Mouse (Mus musculus) CH12.LX (cell line): ENCODE measurements around the gene Abhd14a. TPM values are rescaled to one million over a fixed set of nuclear protein-coding genes. Genes with fewer than 3 reads are reported as not detected.

Experiments used
- DNase-seq: peaks from one replicate; pipeline ENCODE4 v3.0.0-alpha.2; 2013; ENCODE audit errors: extremely low read depth
- H3K27ac ChIP-seq: 2 replicates; pipeline ENCODE4 v1.5.1; 2012; ENCODE audit warnings: low read depth, mild to moderate bottlenecking, control low read depth, moderate library complexity; ENCODE audit not compliant: insufficient read depth
- H3K27me3 ChIP-seq: replicated peaks from 2 replicates; pipeline ENCODE3; 2012; ENCODE audit warnings: inconsistent platforms
- H3K36me3 ChIP-seq, 2 experiments: replicated peaks in 1 of 2; 2 replicates each; pipeline versions ENCODE3 to v1.6.1; 2012; ENCODE audit warnings: inconsistent platforms in 1 of 2, low read length in 1 of 2, mild to moderate bottlenecking in 1 of 2, mixed read lengths in 1 of 2, moderate library complexity in 1 of 2; ENCODE audit not compliant: control insufficient read depth in 1 of 2, insufficient read depth in 1 of 2
- H3K4me1 ChIP-seq, 2 experiments: 2 replicates each; pipeline ENCODE4 v1.6.1; 2012; ENCODE audit warnings: inconsistent platforms in 1 of 2, moderate library complexity in 1 of 2; ENCODE audit not compliant: insufficient read depth in 2 of 2, control insufficient read depth in 1 of 2
- H3K4me2 ChIP-seq: 2 replicates; pipeline ENCODE4 v1.6.1; 2012; ENCODE audit warnings: low read depth, mild to moderate bottlenecking, control low read depth; ENCODE audit not compliant: poor library complexity, insufficient read depth, severe bottlenecking
- H3K4me3 ChIP-seq, 3 experiments: fragments of 150-350 bp in 1 of 3; sonication (generic) in 1 of 3; replicated peaks in 1 of 3; 2 replicates each; pipeline versions ENCODE3 to v1.5.1; 2011 to 2012; ENCODE audit warnings: low read depth in 2 of 3, low read length in 2 of 3, mild to moderate bottlenecking in 2 of 3, moderate library complexity in 2 of 3, control low read depth in 1 of 3, improper control_type of control experiment in 1 of 3, inconsistent platforms in 1 of 3, mixed read lengths in 1 of 3; ENCODE audit not compliant: poor library complexity in 1 of 3
- H3K79me2 ChIP-seq: replicated peaks from 2 replicates; pipeline ENCODE4 v1.6.1; 2012; ENCODE audit warnings: mild to moderate bottlenecking, moderate library complexity; ENCODE audit not compliant: control insufficient read depth, poor library complexity, insufficient read depth, severe bottlenecking; ENCODE audit errors: extremely low read depth
- H3K9ac ChIP-seq: 2 replicates; pipeline ENCODE4 v1.6.1; 2012; ENCODE audit warnings: low read depth, mild to moderate bottlenecking, control low read depth, moderate library complexity; ENCODE audit not compliant: insufficient read depth
- H3K9me3 ChIP-seq: replicated peaks from 2 replicates; pipeline ENCODE3; 2012; ENCODE audit warnings: low read length, inconsistent platforms, mixed read lengths
- CHD1 ChIP-seq: IDR thresholded peaks from 2 replicates; pipeline ENCODE4 v1.6.1; 2012; ENCODE audit warnings: low read depth, low read length, improper control_type of control experiment, inconsistent platforms
- CHD2 ChIP-seq: IDR thresholded peaks from 2 replicates; pipeline ENCODE4 v1.6.1; 2011; ENCODE audit warnings: low read length, improper control_type of control experiment
- CTCF ChIP-seq, 2 experiments: IDR thresholded peaks in 1 of 2; conservative IDR thresholded peaks in 1 of 2; 2 replicates each; pipeline ENCODE4 v1.5.1; 2011 to 2012; ENCODE audit warnings: low read depth in 2 of 2, low read length in 2 of 2, improper control_type of control experiment in 1 of 2, inconsistent platforms in 1 of 2, mild to moderate bottlenecking in 1 of 2, moderate library complexity in 1 of 2
- ELF1 ChIP-seq: IDR thresholded peaks from 2 replicates; pipeline ENCODE4 v1.6.1; 2014; ENCODE audit warnings: low read depth, mild to moderate bottlenecking, inconsistent platforms, low read length, improper control_type of control experiment
- EP300 ChIP-seq: IDR thresholded peaks from 2 replicates; pipeline ENCODE4 v1.6.1; 2011; ENCODE audit warnings: low read length, improper control_type of control experiment
- GABPA ChIP-seq: IDR thresholded peaks from 2 replicates; pipeline ENCODE4 v1.6.1; 2012; ENCODE audit warnings: low read depth, low read length, improper control_type of control experiment, inconsistent platforms; ENCODE audit not compliant: insufficient replicate concordance
- HCFC1 ChIP-seq: IDR thresholded peaks from 2 replicates; pipeline ENCODE4 v1.6.1; 2012; ENCODE audit warnings: low read depth, mild to moderate bottlenecking, inconsistent platforms, low read length, improper control_type of control experiment
- IRF4 ChIP-seq: IDR thresholded peaks from 2 replicates; pipeline ENCODE4 v1.6.1; 2014; ENCODE audit warnings: low read depth, mild to moderate bottlenecking, inconsistent platforms, low read length, improper control_type of control experiment
- JUN ChIP-seq: IDR thresholded peaks from 2 replicates; pipeline ENCODE4 v1.6.1; 2011; ENCODE audit warnings: low read depth, mild to moderate bottlenecking, low read length, improper control_type of control experiment, moderate library complexity; ENCODE audit not compliant: insufficient read depth
- JUND ChIP-seq: conservative IDR thresholded peaks from 2 replicates; pipeline ENCODE4 v1.6.1; 2011; ENCODE audit warnings: low read depth, low read length, improper control_type of control experiment
- MAFK ChIP-seq: IDR thresholded peaks from 2 replicates; pipeline ENCODE4 v1.6.1; 2011; ENCODE audit warnings: low read length, improper control_type of control experiment; ENCODE audit not compliant: insufficient replicate concordance
- MAZ ChIP-seq: IDR thresholded peaks from 2 replicates; pipeline ENCODE4 v1.6.1; 2012; ENCODE audit warnings: low read depth, mild to moderate bottlenecking, inconsistent platforms, low read length, improper control_type of control experiment, moderate library complexity
- MEF2A ChIP-seq: IDR thresholded peaks from 2 replicates; pipeline ENCODE4 v1.6.1; 2014; ENCODE audit warnings: low read depth, mild to moderate bottlenecking, inconsistent platforms, low read length, improper control_type of control experiment, borderline replicate concordance
- MXI1 ChIP-seq: IDR thresholded peaks from 2 replicates; pipeline ENCODE4 v1.6.1; 2011; ENCODE audit warnings: mild to moderate bottlenecking, low read depth, low read length, improper control_type of control experiment
- NELFE ChIP-seq: IDR thresholded peaks from 2 replicates; pipeline ENCODE4 v1.6.1; 2011; ENCODE audit warnings: low read depth, low read length, improper control_type of control experiment
- NRF1 ChIP-seq: IDR thresholded peaks from 2 replicates; pipeline ENCODE4 v1.6.1; 2014; ENCODE audit warnings: low read depth, mild to moderate bottlenecking, inconsistent platforms, low read length, improper control_type of control experiment, moderate library complexity
- POLR2A ChIP-seq: IDR thresholded peaks from 2 replicates; pipeline ENCODE4 v1.6.1; 2011; ENCODE audit warnings: low read depth, mild to moderate bottlenecking, improper control_type of control experiment, low read length
- POLR2AphosphoS2 ChIP-seq: IDR thresholded peaks from 2 replicates; pipeline ENCODE4 v1.6.1; 2011; ENCODE audit warnings: low read depth, low read length, improper control_type of control experiment
- RAD21 ChIP-seq: IDR thresholded peaks from 2 replicates; pipeline ENCODE4 v1.6.1; 2011; ENCODE audit warnings: low read depth, mild to moderate bottlenecking, low read length, improper control_type of control experiment, moderate library complexity
- RCOR1 ChIP-seq: conservative IDR thresholded peaks from 2 replicates; pipeline ENCODE4 v1.6.1; 2012; ENCODE audit warnings: low read depth, mild to moderate bottlenecking, inconsistent platforms, low read length, improper control_type of control experiment
- SIN3A ChIP-seq: IDR thresholded peaks from 2 replicates; pipeline ENCODE4 v1.6.1; 2012; ENCODE audit warnings: low read length, improper control_type of control experiment, inconsistent platforms
- SMC3 ChIP-seq: IDR thresholded peaks from 2 replicates; pipeline ENCODE4 v1.6.1; 2011; ENCODE audit warnings: low read depth, low read length, improper control_type of control experiment
- TBP ChIP-seq: conservative IDR thresholded peaks from 2 replicates; pipeline ENCODE4 v1.6.1; 2011; ENCODE audit warnings: low read depth, low read length, improper control_type of control experiment
- TCF12 ChIP-seq: IDR thresholded peaks from 2 replicates; pipeline ENCODE4 v1.6.1; 2014; ENCODE audit warnings: low read depth, mild to moderate bottlenecking, inconsistent platforms, low read length, improper control_type of control experiment
- UBTF ChIP-seq: IDR thresholded peaks from 2 replicates; pipeline ENCODE4 v1.6.1; 2012; ENCODE audit warnings: low read depth, mild to moderate bottlenecking, inconsistent platforms, low read length, improper control_type of control experiment, moderate library complexity
- USF1 ChIP-seq: IDR thresholded peaks from 2 replicates; pipeline ENCODE4 v1.6.1; 2014; ENCODE audit warnings: low read depth, mild to moderate bottlenecking, inconsistent platforms, low read length, improper control_type of control experiment
- ZC3H11A ChIP-seq: IDR thresholded peaks from 2 replicates; pipeline ENCODE4 v1.6.1; 2012; ENCODE audit warnings: low read depth, mild to moderate bottlenecking, inconsistent platforms, low read length, improper control_type of control experiment
- ZKSCAN1 ChIP-seq: IDR thresholded peaks from 2 replicates; pipeline ENCODE4 v1.6.1; 2012; ENCODE audit warnings: low read depth, inconsistent platforms, low read length, improper control_type of control experiment, borderline replicate concordance
- ZNF384 ChIP-seq: IDR thresholded peaks from 2 replicates; pipeline ENCODE4 v1.6.1; 2012; ENCODE audit warnings: low read depth, low read length, improper control_type of control experiment, inconsistent platforms
- dilution Hi-C: fragments of 300-500 bp; cut with MboI; formaldehyde crosslinking; loops from 2 replicates; pipeline ENCODE4 v1.14.3; 2020; ENCODE audit warnings: low sequenced_read_pairs; ENCODE audit not compliant: extremely low pct_unique_long_range_greater_than_20kb, extremely low pct_ligation_motif_present
- in situ Hi-C: fragments of 300-500 bp; cut with MboI; formaldehyde crosslinking; loops from 3 replicates; pipeline ENCODE4 v1.14.3; 2019; ENCODE audit warnings: low sequenced_read_pairs, low pct_ligation_motif_present, low pct_unique_long_range_greater_than_20kb, mixed read lengths
- polyA plus RNA-seq: library from polyadenylated mRNA; unstranded; fragments of >175 nt; gene quantifications from 2 replicates; pipeline ENCODE4 v1.2.1, GENCODE M21; 2012; ENCODE audit warnings: low read depth; ENCODE audit not compliant: insufficient read length
- total RNA-seq, 2 experiments: library from RNA; depleted of rRNA; stranded (reverse); fragments of 300-350 nt in 1 of 2; fragments of >200 nt in 1 of 2; gene quantifications; 2 replicates each; pipeline ENCODE4 v1.2.3; 2012 to 2014

The Abhd14a gene
- total and polyA plus RNA-seq, 3 experiments, result 18.2 to 23.3 (median 20.4) TPM

DNA sequence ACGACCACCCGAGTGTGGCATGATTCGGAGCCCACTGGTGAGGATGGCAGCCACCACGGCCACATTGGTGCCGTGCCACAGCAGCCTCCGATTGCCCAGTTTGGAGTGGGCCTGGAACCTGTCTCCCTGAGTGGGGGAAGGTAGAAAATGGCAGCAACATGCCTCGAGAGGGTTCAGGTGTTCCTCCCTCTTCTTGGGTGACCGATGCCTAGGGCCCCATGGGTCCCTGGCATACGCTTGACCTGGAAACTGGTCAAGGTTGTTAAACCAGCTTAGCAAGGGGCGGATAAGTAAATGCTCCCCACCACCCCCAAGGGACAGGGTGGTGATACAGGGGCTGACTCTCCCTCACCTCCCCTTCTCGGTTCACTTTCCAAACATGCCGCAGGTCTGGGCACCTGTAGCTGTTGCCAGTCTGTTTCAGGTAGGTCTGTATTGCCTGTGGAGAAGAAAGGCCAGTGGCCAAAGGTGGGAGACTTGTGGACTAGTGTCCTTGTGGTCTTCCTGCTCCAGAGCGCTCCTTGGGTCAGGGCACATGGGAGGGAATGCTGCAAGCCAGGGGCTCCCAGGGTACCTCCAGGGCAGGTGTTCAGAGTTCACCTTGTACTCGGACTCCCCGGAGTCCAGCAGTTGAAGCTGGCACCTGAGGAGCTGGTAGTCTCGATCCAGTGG, 25.7 kb upstream of the Abhd14a start:
- TF ChIP-seq CHD2, result no peak
- no peak for TF ChIP-seq NELFE
- no peak for TF ChIP-seq ZKSCAN1
- no peak for TF ChIP-seq ZC3H11A
- TF ChIP-seq UBTF, result no peak
- TF ChIP-seq NRF1, result no peak
- no peak for TF ChIP-seq ELF1
- no peak for TF ChIP-seq EP300
- TF ChIP-seq IRF4, result no peak
- TF ChIP-seq JUN, result no peak
- TF ChIP-seq POLR2A, result no peak
- TF ChIP-seq MEF2A, result no peak
- no peak for TF ChIP-seq MAZ
- TF ChIP-seq POLR2AphosphoS2, result no peak
- TF ChIP-seq CTCF (conservative IDR thresholded peaks at IDR 0.05 in 1 of 2, IDR thresholded peaks at IDR 0.05 in 1 of 2; ENCODE audit: low read depth in 2 of 2, low read length in 2 of 2), result no peak
- TF ChIP-seq RCOR1, result no peak
- TF ChIP-seq JUND, result no peak
- TF ChIP-seq SIN3A, result no peak
- TF ChIP-seq TCF12, result no peak
- DNase-seq, result no peak
- peaks cover 2 to 39% of the 10 kb centered on the region in 2 experiments for H3K36me3 ChIP-seq
- no peak overlapping the region for H3K4me2 ChIP-seq
- H3K79me2 ChIP-seq, result peaks cover 11% of the 10 kb centered on the region
- H3K4me1 ChIP-seq, result peaks cover 0 to 39% of the 10 kb centered on the region in 2 experiments; a peak in 3 of 4 replicates
- dilution Hi-C loops (no loop called here), in situ Hi-C loops (no loop called here)
- H3K27ac ChIP-seq, result no peak overlapping the region
- no peaks in the 10 kb centered on the region for H3K9me3 ChIP-seq
- H3K27me3 ChIP-seq, result no peaks in the 10 kb centered on the region
- no peak overlapping the region for H3K4me3 ChIP-seq
- H3K9ac ChIP-seq, result no peak overlapping the region

GRCm38 (mm10) chr9:106472321-106472720, 24.8 kb upstream of the Abhd14a start:
- H3K4me1 ChIP-seq, result peaks cover 0 to 36% of the 10 kb centered on the region in 2 experiments; a peak in 3 of 4 replicates
- no peak for DNase-seq
- dilution Hi-C loops, result no loop called here
- in situ Hi-C loops, result no loop called here
- H3K27me3 ChIP-seq, result no peaks in the 10 kb centered on the region
- H3K9ac ChIP-seq, result no peak overlapping the region
- no peaks in the 10 kb centered on the region for H3K9me3 ChIP-seq
- H3K79me2 ChIP-seq, result peaks cover 2% of the 10 kb centered on the region
- H3K4me2 ChIP-seq, result no peak overlapping the region
- H3K4me3 ChIP-seq, result no peak overlapping the region
- TF ChIP-seq MAZ (no peak), MAFK (no peak), HCFC1 (no peak), NRF1 (no peak), SMC3 (no peak), JUND (no peak), MXI1 (no peak), JUN (no peak), TBP (no peak), EP300 (no peak), USF1 (no peak), UBTF (no peak), GABPA (no peak), ZNF384 (no peak), CHD1 (no peak), POLR2A (no peak), RAD21 (no peak)
- H3K27ac ChIP-seq, result no peak overlapping the region
- H3K36me3 ChIP-seq, result peaks cover 2 to 39% of the 10 kb centered on the region in 2 experiments
